Mouse (Mus musculus) hindbrain, embryonic 16.5 days (tissue): Measurements from ENCODE around the gene Chd8. TPM values are rescaled to one million over a fixed set of nuclear protein-coding genes. Genes with fewer than 3 reads are reported as not detected.
A peak's percentile ranks its signal among the peaks of the same experiment; 100 is the strongest.
"Not testable (repeated sequence)": the region's sequence is repeated elsewhere in the genome, so short reads cannot be mapped to it uniquely, and the experiment has no call there.

ENCODE experiments used
- ATAC-seq: fragments of 200-750 bp; cut with Nextera tagmentation; 2 replicates; pipeline ENCODE4 v1.8.0; 2017; ENCODE audit warnings: moderate TSS enrichment, moderate library complexity
- H3K27ac ChIP-seq: fragments of 300-500 bp; sonication (generic); 2 replicates; pipeline ENCODE4 v1.5.1; 2014; ENCODE audit warnings: low read depth, mild to moderate bottlenecking, control low read depth, low read length, moderate library complexity
- H3K27me3 ChIP-seq: fragments of 300-500 bp; sonication (generic); replicated peaks from 2 replicates; pipeline ENCODE4 v1.6.1; 2014; ENCODE audit warnings: low read length; ENCODE audit not compliant: control insufficient read depth, insufficient read depth
- H3K36me3 ChIP-seq: fragments of 300-500 bp; sonication (generic); 2 replicates; pipeline ENCODE4 v1.6.1; 2014; ENCODE audit warnings: mild to moderate bottlenecking, low read length, moderate library complexity, mixed read lengths; ENCODE audit not compliant: control insufficient read depth, insufficient read depth
- H3K4me1 ChIP-seq: fragments of 300-500 bp; sonication (generic); 2 replicates; pipeline ENCODE4 v1.6.1; 2014; ENCODE audit warnings: low read depth, low read length; ENCODE audit not compliant: control insufficient read depth, insufficient read depth
- H3K4me2 ChIP-seq: fragments of 300-500 bp; sonication (generic); 2 replicates; pipeline ENCODE4 v1.6.1; 2014; ENCODE audit warnings: mild to moderate bottlenecking, low read length, control low read depth, moderate library complexity
- H3K4me3 ChIP-seq: fragments of 300-500 bp; sonication (generic); 2 replicates; pipeline ENCODE4 v1.5.1; 2014; ENCODE audit warnings: mild to moderate bottlenecking, low read length, control low read depth, moderate library complexity
- H3K9ac ChIP-seq: fragments of 300-500 bp; sonication (generic); 2 replicates; pipeline ENCODE4 v1.6.1; 2014; ENCODE audit warnings: low read depth, mild to moderate bottlenecking, control low read depth, low read length, moderate library complexity
- H3K9me3 ChIP-seq: fragments of 300-500 bp; sonication (generic); 2 replicates; pipeline ENCODE4 v1.6.1; 2014; ENCODE audit warnings: mild to moderate bottlenecking, low read length, moderate library complexity; ENCODE audit not compliant: control insufficient read depth
- WGBS: fragments of 180-500 bp; shearing (Covaris S2); extraction: QIAGEN DNeasy Blood & Tissue Kit; methylation state at CpG from one replicate; pipeline ENCODE4 v1.1.7; 2014; 5-methylcytosine and 5-hydroxymethylcytosine counted together
- polyA plus RNA-seq: library from polyadenylated mRNA; unstranded; fragments of >200 nt; fragmentation: Nextera tagmentation; extraction: Ambion mirVana; gene quantifications from 2 replicates; pipeline ENCODE4 v1.2.1, GENCODE M21; 2015

The Chd8 gene
- polyA plus RNA-seq, result 31.0 and 32.9 TPM in 2 replicates

DNA sequence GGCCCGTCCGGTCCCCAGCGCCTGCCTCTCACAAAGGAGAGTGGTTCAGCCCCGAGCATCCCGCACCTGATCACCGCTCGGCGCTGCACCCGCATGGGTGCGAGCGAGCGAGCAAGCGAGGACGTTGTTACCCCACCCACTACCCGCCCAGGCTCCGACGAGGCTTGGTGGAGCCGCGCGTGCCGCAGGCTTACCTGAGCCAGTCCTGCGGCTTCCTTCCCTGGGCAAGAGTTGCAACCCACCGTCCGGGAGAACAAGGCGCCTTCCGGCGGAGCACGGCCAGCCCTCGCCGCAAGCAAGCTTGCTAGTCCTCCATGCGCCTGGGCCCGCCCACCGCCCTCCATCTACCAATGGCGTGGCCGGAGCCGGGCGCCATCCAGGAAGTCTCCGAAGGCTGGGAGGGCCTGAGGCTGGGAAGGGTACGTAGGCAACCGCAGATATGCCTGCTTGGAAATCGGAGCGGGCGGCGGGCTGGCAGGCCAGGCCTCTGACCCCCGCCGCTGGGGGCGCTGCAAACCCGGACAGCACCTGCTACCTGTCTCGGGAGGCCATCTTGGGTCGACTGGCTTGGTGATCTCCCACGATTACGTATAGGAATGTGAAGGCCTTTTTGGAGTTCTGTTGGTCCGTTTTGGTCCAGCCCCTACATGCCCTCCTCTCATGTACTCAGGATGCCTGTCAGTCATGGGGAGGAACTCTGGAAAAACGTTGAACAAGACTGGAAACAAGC lies at the start of gene Chd8:
TSS of gene Chd8 (minus strand) at position 297 of the 730 bp plus-strand sequence.
- peak within 1 kb of the TSS; percentile 94 for H3K27ac ChIP-seq
- H3K4me2 ChIP-seq, result peak within 1 kb of the TSS; percentile 71
- H3K9ac ChIP-seq, result peak within 1 kb of the TSS; percentile 85
- peaks cover 12% of the 10 kb centered on the region for H3K4me1 ChIP-seq
- under 1% methylated on average over 49 of the region's 54 CpGs for WGBS
- H3K4me3 ChIP-seq, result peak within 1 kb of the TSS; percentile 55
- peaks cover 5% of the 10 kb centered on the region for H3K36me3 ChIP-seq
- H3K27me3 ChIP-seq, result no peaks in the 10 kb centered on the region
- peak; percentile 100 for ATAC-seq
- no peaks in the 10 kb centered on the region for H3K9me3 ChIP-seq

DNA sequence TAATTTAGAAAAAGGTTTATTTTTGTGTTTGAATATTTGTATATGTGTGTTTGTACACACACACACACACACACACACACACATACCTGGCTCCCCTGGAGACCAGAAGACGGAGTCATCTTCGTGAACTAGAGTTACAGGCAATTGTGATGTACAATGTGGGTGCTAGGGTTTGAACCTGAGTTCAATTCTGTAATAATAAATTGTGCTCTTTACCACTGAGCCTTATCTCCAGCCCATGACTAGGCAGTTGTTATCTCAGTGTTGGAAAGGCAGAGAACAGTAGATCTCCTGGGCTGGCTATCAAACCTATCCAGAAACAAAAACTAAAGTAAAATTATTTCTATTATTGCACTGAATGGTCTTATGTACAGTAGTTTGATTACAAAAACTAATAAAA lies 48.5 kb upstream of the Chd8 start:
- Histone ChIP-seq H3K27ac (no peak overlapping the region), H3K4me2 (no peak overlapping the region; the same call in 1 of the 2 replicates), H3K4me3 (no peak overlapping the region), H3K27me3 (no peaks in the 10 kb centered on the region), H3K9me3 (no peaks in the 10 kb centered on the region), H3K9ac (no peak overlapping the region), H3K36me3 (peaks cover 2% of the 10 kb centered on the region; the same call in 1 of the 2 replicates), H3K4me1 (peaks cover 5% of the 10 kb centered on the region)
- no peak for ATAC-seq
- WGBS, result 94% methylated on average over 2 of the region's 2 CpGs

DNA sequence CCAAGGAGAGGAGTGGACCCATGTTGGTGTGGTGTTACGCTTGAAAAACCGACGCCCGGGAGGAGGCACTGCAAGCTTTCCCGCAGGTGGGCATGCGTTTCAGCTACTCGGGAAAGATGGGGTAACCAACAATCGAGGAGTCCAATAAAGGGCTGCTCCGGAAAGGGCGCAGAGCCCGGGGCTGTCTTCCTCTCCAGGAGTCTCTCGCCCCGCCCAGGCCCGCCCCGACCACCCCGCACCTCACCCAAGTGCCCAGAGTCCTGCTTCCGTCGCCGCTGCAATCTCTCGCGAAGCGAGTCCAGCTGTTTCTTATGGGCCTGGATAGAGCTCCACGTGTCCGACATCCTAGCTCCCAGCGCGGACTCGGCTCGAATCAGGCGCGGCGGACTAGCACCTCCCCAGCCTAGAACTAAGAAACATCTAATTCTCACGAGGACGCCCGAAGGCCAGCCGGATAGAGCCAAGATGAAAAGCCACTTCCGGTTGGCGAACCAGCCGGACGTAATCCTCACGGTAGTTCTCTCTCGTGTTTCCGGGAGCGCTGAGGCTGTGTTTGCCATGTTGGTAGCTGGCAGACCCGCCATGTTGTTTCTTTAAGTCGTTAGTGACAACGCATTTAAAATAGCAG lies 47.2 kb upstream of the Chd8 start, which contains the start of gene Mettl3:
TSS of gene Mettl3 (minus strand) at position 485 of the 628 bp plus-strand sequence.
- ATAC-seq, result peak; percentile 96
- WGBS, result under 1% methylated on average over 46 of the region's 46 CpGs
- Histone ChIP-seq H3K4me2 (peak within 1 kb of the TSS; percentile 77), H3K36me3 (peaks cover 5% of the 10 kb centered on the region), H3K27me3 (no peaks in the 10 kb centered on the region), H3K27ac (peak within 1 kb of the TSS; percentile 86), H3K4me3 (peak within 1 kb of the TSS; percentile 77), H3K4me1 (peaks cover 3% of the 10 kb centered on the region), H3K9ac (peak within 1 kb of the TSS; percentile 81), H3K9me3 (no peaks in the 10 kb centered on the region)

DNA sequence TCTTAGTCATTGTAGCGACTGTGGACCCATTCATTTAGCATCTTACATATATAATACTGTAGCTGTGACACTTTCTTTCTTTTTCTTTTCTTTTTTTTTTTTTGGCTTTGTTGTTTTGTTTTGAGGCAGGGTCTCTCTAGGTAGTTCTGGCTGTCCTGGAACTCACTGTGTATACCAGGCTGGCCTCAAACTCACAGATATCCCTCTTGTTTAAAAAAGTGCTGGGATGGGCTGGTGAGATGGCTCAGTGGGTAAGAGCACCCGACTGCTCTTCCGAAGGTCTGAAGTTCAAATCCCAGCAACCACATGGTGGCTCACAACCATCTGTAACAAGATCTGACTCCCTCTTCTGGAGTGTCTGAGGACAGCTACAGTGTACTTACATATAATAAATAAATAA lies 45.9 kb upstream of the Chd8 start:
- not testable (repeated sequence) for H3K27ac ChIP-seq, ATAC-seq, H3K9ac ChIP-seq, H3K4me2 ChIP-seq, H3K27me3 ChIP-seq, H3K4me3 ChIP-seq, H3K4me1 ChIP-seq, H3K9me3 ChIP-seq
- H3K36me3 ChIP-seq, result peaks cover 10% of the 10 kb centered on the region
- WGBS, result 86% methylated on average over 3 of the region's 3 CpGs

DNA sequence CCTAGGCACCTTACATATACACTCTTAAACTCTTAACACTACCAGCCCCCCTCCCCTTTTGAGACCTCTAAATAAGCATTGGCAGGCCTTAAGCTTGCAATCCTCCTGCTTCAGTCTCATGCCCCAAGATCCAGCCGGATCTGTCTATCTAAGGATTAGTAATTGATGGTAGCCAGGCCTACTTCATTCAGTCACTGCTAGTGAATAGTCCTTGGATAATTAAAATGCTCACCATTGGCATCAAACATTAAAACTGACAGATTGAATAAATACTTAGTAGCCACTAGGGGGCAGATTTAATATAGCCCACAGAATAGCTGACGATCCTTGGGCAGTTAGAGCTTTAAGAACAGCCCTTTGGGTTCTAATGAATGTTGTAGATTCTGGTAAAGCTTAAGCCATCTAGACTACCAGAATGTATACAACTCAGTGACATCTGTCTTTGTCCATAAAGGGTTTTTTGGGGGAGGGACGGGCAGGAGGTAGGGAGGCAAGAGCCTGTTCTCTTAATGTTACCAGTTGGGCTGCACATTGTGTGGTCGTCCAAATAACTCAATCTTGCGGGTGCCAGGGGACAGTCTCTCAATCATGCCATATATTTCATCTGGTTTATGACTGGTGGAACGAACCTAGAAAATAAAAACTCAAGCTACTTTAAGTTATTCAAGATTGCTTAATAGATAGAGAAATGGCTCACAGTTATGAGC lies 38.1 kb upstream of the Chd8 start:
- no peak overlapping the region for H3K4me3 ChIP-seq
- no peaks in the 10 kb centered on the region for H3K27me3 ChIP-seq
- H3K27ac ChIP-seq, result no peak overlapping the region
- H3K4me2 ChIP-seq, result no peak overlapping the region
- no peaks in the 10 kb centered on the region for H3K4me1 ChIP-seq
- ATAC-seq, result peak; percentile 57
- H3K36me3 ChIP-seq, result peaks cover 36% of the 10 kb centered on the region
- H3K9ac ChIP-seq, result no peak overlapping the region
- no peaks in the 10 kb centered on the region for H3K9me3 ChIP-seq
- 61% methylated on average over 6 of the region's 6 CpGs for WGBS

DNA sequence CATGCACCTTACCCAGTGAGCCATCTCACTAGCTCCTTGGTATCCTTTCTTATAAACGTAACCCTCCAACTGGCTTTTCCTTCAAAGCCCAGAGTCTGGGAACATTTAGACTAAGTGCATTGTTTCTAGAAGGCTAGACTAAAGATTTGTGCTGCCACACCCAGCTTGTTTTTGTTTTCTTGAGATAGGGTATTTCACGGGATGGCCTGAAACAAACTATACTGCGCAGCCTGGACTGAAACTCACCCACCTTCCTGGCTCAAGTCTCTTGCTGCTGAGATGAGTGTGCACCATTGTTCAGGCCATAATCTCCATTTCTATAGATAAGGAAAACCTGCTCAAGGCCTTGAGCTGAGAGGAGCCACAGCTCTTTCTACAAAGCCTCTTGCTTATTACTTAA lies 26.6 kb upstream of the Chd8 start:
- Histone ChIP-seq H3K36me3 (peaks cover 24% of the 10 kb centered on the region), H3K4me2 (no peak overlapping the region), H3K27me3 (no peaks in the 10 kb centered on the region), H3K27ac (no peak overlapping the region), H3K4me3 (no peak overlapping the region), H3K9ac (no peak overlapping the region), H3K4me1 (peaks cover 8% of the 10 kb centered on the region), H3K9me3 (no peaks in the 10 kb centered on the region)
- ATAC-seq, result no peak
- WGBS, result 92% methylated on average over 3 of the region's 3 CpGs

DNA sequence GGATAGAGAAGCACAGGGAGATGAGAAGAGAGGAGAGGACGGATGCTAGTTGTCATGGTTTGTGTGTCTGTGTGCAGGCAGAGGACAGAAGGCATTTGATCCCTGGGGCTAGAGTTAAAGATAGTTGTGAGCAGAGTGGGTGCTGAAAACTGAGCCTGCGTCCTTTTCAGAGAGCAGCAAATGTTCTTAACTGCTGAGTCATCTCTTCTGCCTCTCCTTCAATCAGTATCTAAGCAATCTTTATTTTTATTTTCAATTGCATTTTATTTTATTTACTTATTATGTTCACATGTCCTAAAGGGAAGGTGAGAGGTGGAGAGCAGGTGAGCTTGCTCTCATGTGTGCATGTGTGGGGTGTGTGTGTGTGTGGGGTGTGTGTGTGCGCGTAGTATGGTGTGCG lies 26.0 kb upstream of the Chd8 start:
- Histone ChIP-seq H3K36me3 (peaks cover 22% of the 10 kb centered on the region), H3K27me3 (no peaks in the 10 kb centered on the region), H3K27ac (no peak overlapping the region), H3K4me2 (no peak overlapping the region), H3K9ac (no peak overlapping the region), H3K4me3 (no peak overlapping the region), H3K9me3 (no peaks in the 10 kb centered on the region), H3K4me1 (peaks cover 8% of the 10 kb centered on the region)
- WGBS, result 90% methylated on average over 5 of the region's 5 CpGs
- ATAC-seq, result no peak

DNA sequence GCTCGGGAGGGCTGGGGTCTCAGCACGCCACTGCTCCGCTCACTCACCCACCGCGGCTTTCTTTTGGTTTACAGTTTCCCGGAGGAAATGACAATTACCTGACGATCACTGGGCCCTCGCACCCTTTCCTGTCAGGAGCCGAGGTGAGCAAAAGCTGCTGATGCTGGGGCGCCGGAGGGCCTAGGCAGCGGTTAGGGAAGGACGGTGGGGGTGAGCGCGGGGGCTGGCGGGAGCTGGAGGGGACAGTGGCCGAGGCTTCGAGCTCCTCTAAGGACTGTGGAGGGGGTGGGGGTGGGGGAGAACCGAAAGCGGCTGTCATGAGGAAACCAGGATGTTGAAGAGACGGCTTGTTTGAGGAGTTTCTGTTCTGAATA lies 22.2 kb upstream of the Chd8 start:
- Histone ChIP-seq H3K9ac (peak overlapping the region; percentile 89), H3K27me3 (no peaks in the 10 kb centered on the region), H3K4me1 (peaks cover 10% of the 10 kb centered on the region), H3K9me3 (no peaks in the 10 kb centered on the region), H3K27ac (peak overlapping the region; percentile 84), H3K4me2 (peak overlapping the region; percentile 60), H3K36me3 (peaks cover 8% of the 10 kb centered on the region; the same call in 1 of the 2 replicates), H3K4me3 (peak overlapping the region; percentile 90)
- ATAC-seq, result no peak
- WGBS, result 0% methylated on average over 21 of the region's 21 CpGs
